Mouse (Mus musculus): ENCODE results near the gene Fbxo24. TPM values are rescaled to one million over a fixed set of nuclear protein-coding genes. Genes with fewer than 3 reads are reported as not detected.
A peak's percentile ranks its signal among the peaks of the same experiment; 100 is the strongest.

Gene Fbxo24
- polyA plus RNA-seq, 1 experiment, result 0.31 TPM

DNA sequence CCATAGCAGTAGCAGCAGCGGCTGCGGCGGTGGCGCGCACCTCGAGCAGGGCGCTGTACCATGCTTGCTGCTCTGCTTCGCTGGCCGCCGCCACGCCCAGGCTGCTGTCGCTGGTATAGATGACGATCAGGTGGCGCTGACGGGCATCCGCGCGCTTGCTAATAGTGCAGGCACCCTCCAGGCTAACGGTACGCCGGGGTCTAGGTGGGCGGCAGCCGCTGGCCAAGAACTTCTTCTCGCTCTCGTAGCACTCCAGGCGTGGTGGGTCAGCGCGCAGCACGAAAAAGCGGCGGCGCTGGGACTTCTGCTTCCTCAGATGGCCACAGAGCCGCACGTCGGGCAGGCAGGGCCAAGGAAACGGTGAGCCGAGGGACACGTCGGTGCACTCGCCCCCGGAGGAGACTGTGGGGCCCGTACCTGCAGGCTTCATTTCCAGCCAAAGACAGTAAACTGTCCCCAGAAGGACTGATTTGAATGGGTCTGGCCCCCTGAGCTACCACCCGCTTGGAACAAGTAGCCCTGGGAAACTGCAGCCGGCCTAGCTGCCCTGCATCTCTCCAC is 16.4 kb upstream of the Fbxo24 start:
- TF ChIP-seq POLR2A (IDR thresholded peaks at IDR 0.05; ENCODE audit: control insufficient read depth, extremely low read depth, insufficient read depth, low read length, poor library complexity), result no peak
- no peak for TF ChIP-seq CTCF (IDR thresholded peaks at IDR 0.05; ENCODE audit: borderline replicate concordance, control insufficient read depth, extremely low read depth, insufficient read depth, low read length, poor library complexity)
- Histone ChIP-seq H3K36me3 (ENCODE audit: control insufficient read depth, insufficient read depth, low read length) (peaks cover 25% of the 10 kb centered on the region), H3K27me3 (ENCODE audit: control insufficient read depth, insufficient read depth, low read length) (no peaks in the 10 kb centered on the region; the same call in 1 of the 2 replicates), H3K27ac (ENCODE audit: control insufficient read depth, insufficient read depth, low read length) (no peak overlapping the region), H3K4me1 (replicated peaks; ENCODE audit: control insufficient read depth, insufficient read depth, low read length) (peaks cover 12% of the 10 kb centered on the region), H3K4me3 (ENCODE audit: control insufficient read depth, insufficient read depth, low read length) (no peak overlapping the region)
- DNase-seq, result peak; percentile 37
- 7% methylated on average over 44 of the region's 44 CpGs for WGBS

DNA sequence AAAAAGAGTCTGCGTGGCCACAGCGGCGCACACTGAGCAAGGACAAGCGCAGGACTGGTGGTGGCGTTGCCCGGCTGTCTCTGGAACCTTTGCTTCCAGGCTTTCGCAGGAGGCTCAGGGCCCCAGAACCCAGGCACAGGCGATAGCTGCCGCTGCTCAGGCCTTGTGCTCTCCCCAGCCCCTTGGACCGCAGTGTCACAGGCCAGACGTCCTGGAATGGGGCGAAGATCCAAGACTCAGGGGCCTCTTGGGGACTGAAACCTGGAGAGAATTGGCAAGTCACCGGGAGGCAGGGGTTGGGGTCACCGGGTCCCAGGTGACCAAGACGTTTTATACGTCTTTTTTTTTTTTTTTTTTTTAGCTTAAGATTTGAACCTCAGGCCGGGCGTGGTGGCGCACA is 15.7 kb upstream of the Fbxo24 start:
- TF ChIP-seq CTCF (IDR thresholded peaks at IDR 0.05; ENCODE audit: borderline replicate concordance, control insufficient read depth, extremely low read depth, insufficient read depth, low read length, poor library complexity), result no peak
- TF ChIP-seq POLR2A (IDR thresholded peaks at IDR 0.05; ENCODE audit: control insufficient read depth, extremely low read depth, insufficient read depth, low read length, poor library complexity), result no peak
- H3K27me3 ChIP-seq (ENCODE audit: control insufficient read depth, insufficient read depth, low read length), result no peaks in the 10 kb centered on the region; the same call in 1 of the 2 replicates
- H3K4me1 ChIP-seq (replicated peaks; ENCODE audit: control insufficient read depth, insufficient read depth, low read length), result peaks cover 13% of the 10 kb centered on the region
- no peak overlapping the region for H3K4me3 ChIP-seq (ENCODE audit: control insufficient read depth, insufficient read depth, low read length)
- H3K36me3 ChIP-seq (ENCODE audit: control insufficient read depth, insufficient read depth, low read length), result peaks cover 32% of the 10 kb centered on the region
- no peak for DNase-seq
- WGBS, result 89% methylated on average over 19 of the region's 19 CpGs
- H3K27ac ChIP-seq (ENCODE audit: control insufficient read depth, insufficient read depth, low read length), result no peak overlapping the region

DNA sequence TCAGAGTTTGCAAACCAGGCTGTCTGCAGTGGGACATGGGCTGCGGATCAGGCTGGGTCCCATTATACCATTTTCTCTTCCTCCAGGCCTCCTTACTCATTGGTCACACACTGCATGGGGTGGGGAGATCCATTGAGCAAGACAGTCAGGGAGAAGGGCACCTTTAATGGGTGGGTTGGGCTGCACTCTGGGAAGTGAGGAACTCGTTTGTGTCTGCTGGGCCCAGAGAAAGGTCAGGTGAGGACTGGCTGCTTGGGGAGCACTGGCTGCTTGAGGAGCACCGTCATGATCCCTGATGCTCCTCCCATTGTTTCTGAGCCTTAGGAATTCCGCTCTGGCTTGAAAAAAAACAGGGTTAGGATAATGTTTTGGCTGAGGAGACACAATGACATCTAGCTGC is 14.1 kb upstream of the Fbxo24 start:
- no peak overlapping the region for H3K27ac ChIP-seq (ENCODE audit: control insufficient read depth, insufficient read depth, low read length)
- no peak for DNase-seq
- peaks cover 10% of the 10 kb centered on the region for H3K4me1 ChIP-seq (replicated peaks; ENCODE audit: control insufficient read depth, insufficient read depth, low read length)
- WGBS, result 87% methylated on average over 4 of the region's 4 CpGs
- H3K36me3 ChIP-seq (ENCODE audit: control insufficient read depth, insufficient read depth, low read length), result peaks cover 48% of the 10 kb centered on the region
- no peak for TF ChIP-seq CTCF (IDR thresholded peaks at IDR 0.05; ENCODE audit: borderline replicate concordance, control insufficient read depth, extremely low read depth, insufficient read depth, low read length, poor library complexity)
- TF ChIP-seq POLR2A (IDR thresholded peaks at IDR 0.05; ENCODE audit: control insufficient read depth, extremely low read depth, insufficient read depth, low read length, poor library complexity), result no peak
- no peaks in the 10 kb centered on the region; the same call in 1 of the 2 replicates for H3K27me3 ChIP-seq (ENCODE audit: control insufficient read depth, insufficient read depth, low read length)
- H3K4me3 ChIP-seq (ENCODE audit: control insufficient read depth, insufficient read depth, low read length), result no peak overlapping the region

DNA sequence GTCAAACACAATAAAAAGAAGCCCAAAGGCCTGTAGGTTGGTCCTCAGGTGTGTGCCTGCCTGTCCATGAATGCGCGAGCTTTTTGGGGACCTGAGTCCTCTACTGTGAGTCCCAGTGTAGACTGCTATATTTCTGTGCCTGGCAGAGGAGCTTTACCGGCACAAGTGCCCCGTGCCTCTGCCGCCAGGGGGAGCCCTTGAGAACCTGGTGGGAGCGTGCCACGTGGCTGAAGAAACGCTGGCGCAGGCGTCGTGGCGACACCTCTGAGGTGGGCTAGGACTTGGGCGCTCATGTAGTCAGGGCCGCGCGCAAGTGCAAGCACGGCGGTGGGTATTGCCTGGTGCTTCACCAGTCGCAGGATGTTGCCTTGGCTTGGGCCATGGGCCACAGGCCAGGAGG is 12.3 kb upstream of the Fbxo24 start, which contains the start of gene Sap25:
Sap25 (plus strand) TSS at position 281 of the 400 bp plus-strand sequence.
- peaks cover 66% of the 10 kb centered on the region for H3K36me3 ChIP-seq (ENCODE audit: control insufficient read depth, insufficient read depth, low read length)
- 91% methylated on average over 19 of the region's 19 CpGs for WGBS

DNA sequence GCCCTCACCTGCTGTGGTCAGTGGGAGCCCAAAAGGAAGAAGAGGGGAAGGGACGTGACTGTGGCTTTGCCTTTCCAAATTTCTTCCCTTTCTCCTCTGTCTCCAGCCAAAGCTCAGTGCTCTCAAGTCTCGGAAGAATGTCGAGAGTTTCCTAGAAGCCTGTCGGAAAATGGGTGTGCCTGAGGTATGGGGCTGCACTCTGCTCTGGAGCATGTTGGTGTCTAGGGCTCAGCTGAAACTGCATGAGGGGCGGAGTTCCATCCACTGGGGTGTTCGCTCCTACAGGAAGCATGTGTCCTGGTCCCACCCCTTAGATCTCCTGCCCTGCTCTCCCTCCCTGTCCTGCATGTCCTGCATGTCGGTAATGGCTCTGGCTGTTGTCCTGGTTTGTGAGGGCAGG is 10.7 kb upstream of the Fbxo24 start:
- WGBS, result 91% methylated on average over 7 of the region's 7 CpGs
- TF ChIP-seq CTCF (IDR thresholded peaks at IDR 0.05; ENCODE audit: borderline replicate concordance, control insufficient read depth, extremely low read depth, insufficient read depth, low read length, poor library complexity), result no peak
- TF ChIP-seq POLR2A (IDR thresholded peaks at IDR 0.05; ENCODE audit: control insufficient read depth, extremely low read depth, insufficient read depth, low read length, poor library complexity), result no peak
- no peak overlapping the region for H3K4me3 ChIP-seq (ENCODE audit: control insufficient read depth, insufficient read depth, low read length)
- H3K4me1 ChIP-seq (replicated peaks; ENCODE audit: control insufficient read depth, insufficient read depth, low read length), result peaks cover 8% of the 10 kb centered on the region
- H3K27me3 ChIP-seq (ENCODE audit: control insufficient read depth, insufficient read depth, low read length), result no peaks in the 10 kb centered on the region; the same call in 1 of the 2 replicates
- H3K27ac ChIP-seq (ENCODE audit: control insufficient read depth, insufficient read depth, low read length), result no peak overlapping the region
- DNase-seq, result no peak
- peaks cover 78% of the 10 kb centered on the region for H3K36me3 ChIP-seq (ENCODE audit: control insufficient read depth, insufficient read depth, low read length)

More for the DNA sequence above, 12.3 kb upstream of the Fbxo24 start, which contains the start of gene Sap25:
- no peak for DNase-seq
- Histone ChIP-seq H3K4me1 (replicated peaks; ENCODE audit: control insufficient read depth, insufficient read depth, low read length) (peaks cover 10% of the 10 kb centered on the region), H3K27me3 (ENCODE audit: control insufficient read depth, insufficient read depth, low read length) (no peaks in the 10 kb centered on the region; the same call in 1 of the 2 replicates), H3K27ac (ENCODE audit: control insufficient read depth, insufficient read depth, low read length) (no peak within 1 kb of the TSS), H3K4me3 (ENCODE audit: control insufficient read depth, insufficient read depth, low read length) (no peak within 1 kb of the TSS)
- TF ChIP-seq POLR2A (IDR thresholded peaks at IDR 0.05; ENCODE audit: control insufficient read depth, extremely low read depth, insufficient read depth, low read length, poor library complexity) (0 out of 2 replicates have a peak, but pooled peaks have one; percentile 8), CTCF (IDR thresholded peaks at IDR 0.05; ENCODE audit: borderline replicate concordance, control insufficient read depth, extremely low read depth, insufficient read depth, low read length, poor library complexity) (peak; percentile 43; the same call in 1 of the 2 replicates)

DNA sequence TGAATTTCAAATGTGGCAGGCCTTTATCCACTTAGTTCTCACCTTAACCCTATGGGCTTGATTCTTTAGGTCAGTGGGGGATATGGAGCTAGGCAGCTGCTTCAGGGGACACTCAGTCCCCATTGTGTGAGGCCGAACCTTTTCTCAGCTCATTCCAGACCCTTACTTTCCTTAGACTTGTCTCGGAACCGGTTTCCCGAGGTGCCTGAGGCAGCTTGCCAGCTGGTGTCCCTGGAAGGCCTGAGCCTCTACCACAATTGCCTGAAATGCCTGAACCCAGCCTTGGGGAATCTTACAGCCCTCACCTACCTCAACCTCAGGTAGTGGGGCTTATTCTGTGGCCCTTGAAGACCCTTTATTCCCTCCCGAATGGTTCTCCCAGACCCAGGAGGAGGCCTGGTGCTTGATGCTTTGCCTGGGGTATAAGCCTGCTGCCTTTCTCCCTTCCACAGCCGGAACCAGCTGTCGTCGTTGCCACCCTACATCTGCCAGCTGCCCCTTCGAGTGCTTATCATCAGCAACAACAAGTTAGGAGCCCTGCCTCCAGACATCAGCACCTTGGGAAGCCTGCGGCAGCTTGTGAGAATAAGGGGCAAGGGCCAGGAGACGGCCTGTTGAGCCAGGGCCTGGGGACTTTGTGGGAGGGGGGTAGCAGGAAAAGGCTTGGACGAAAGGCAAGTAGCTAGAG is 4.7 kb upstream of the Fbxo24 start:
- peaks cover 17% of the 10 kb centered on the region for H3K4me1 ChIP-seq (replicated peaks; ENCODE audit: control insufficient read depth, insufficient read depth, low read length)
- H3K27ac ChIP-seq (ENCODE audit: control insufficient read depth, insufficient read depth, low read length), result no peak overlapping the region
- WGBS, result 92% methylated on average over 12 of the region's 12 CpGs
- H3K27me3 ChIP-seq (ENCODE audit: control insufficient read depth, insufficient read depth, low read length), result no peaks in the 10 kb centered on the region
- no peak for DNase-seq
- H3K4me3 ChIP-seq (ENCODE audit: control insufficient read depth, insufficient read depth, low read length), result no peak overlapping the region
- TF ChIP-seq POLR2A (IDR thresholded peaks at IDR 0.05; ENCODE audit: control insufficient read depth, extremely low read depth, insufficient read depth, low read length, poor library complexity), result no peak
- TF ChIP-seq CTCF (IDR thresholded peaks at IDR 0.05; ENCODE audit: borderline replicate concordance, control insufficient read depth, extremely low read depth, insufficient read depth, low read length, poor library complexity), result no peak
- H3K36me3 ChIP-seq (ENCODE audit: control insufficient read depth, insufficient read depth, low read length), result peaks cover 47% of the 10 kb centered on the region

All from thymus, adult 2 months (tissue).